Mouse (Mus musculus): ENCODE data around the gene Ifitm10. TPM values are rescaled to one million over a fixed set of nuclear protein-coding genes. Genes with fewer than 3 reads are reported as not detected.

The Ifitm10 gene
- polyA plus RNA-seq, 1 experiment = 49.1 TPM

DNA sequence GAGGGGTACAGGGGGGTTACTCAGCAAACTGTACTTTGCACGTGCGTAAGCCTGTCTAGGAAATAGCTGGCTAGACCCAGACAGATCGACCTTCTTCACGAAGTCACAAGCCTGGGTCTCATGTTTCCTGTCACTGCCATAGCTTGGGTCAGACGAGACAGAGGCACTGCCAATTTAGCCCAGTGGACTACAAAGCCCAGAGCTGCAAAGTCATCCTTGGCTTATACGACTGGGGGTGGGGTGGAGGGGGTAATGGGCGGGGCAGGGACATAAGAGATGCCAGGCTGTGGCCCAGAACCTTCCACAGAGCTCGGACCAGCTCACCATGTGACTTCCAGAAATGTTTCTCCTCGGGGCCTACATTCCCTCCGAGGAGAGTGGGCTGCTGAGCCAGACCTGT is 10.8 kb upstream of the Ifitm10 start:
- WGBS = 65% methylated on average over 10 of the region's 10 CpGs
- TF ChIP-seq POLR2A (IDR thresholded peaks at IDR 0.05; ENCODE audit: borderline replicate concordance, extremely low read depth, low read depth, low read length) = no peak
- no peak for TF ChIP-seq CTCF (IDR thresholded peaks at IDR 0.05; ENCODE audit: insufficient read depth, low read length)
- peaks cover 9% of the 10 kb centered on the region for H3K4me1 ChIP-seq (ENCODE audit: control insufficient read depth, insufficient read depth, low read length)
- DNase-seq = no peak
- no peak overlapping the region for H3K4me3 ChIP-seq (replicated peaks; ENCODE audit: extremely low read depth, low read depth, low read length)

DNA sequence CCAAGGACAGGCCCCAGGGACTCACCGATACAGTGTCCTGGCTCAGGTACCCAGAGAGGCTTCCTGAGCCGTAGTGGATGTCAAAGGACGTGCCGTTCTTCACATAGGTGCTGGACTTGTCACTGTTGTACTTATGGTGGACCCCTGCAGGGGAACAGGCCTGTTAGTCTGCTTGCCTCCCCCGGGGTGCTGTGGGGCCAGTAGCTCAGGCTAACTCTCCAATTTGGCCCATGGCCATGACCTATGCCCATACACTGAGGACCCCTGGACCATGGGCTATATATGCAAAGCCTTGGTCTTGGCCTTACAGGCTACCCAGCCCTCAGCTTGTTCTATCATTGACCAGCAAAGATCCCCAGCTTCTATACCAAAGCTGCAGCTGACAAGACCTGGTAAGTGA is 9.0 kb upstream of the Ifitm10 start, which contains the start of gene Gm49369:
Gene Gm49369, minus strand, starts transcription at position 101 of the 400 bp plus-strand sequence.
- H3K4me1 ChIP-seq (ENCODE audit: control insufficient read depth, insufficient read depth, low read length) = peaks cover 9% of the 10 kb centered on the region
- TF ChIP-seq CTCF (IDR thresholded peaks at IDR 0.05; ENCODE audit: insufficient read depth, low read length) (no peak), POLR2A (IDR thresholded peaks at IDR 0.05; ENCODE audit: borderline replicate concordance, extremely low read depth, low read depth, low read length) (no peak)
- no peak within 1 kb of the TSS for H3K4me3 ChIP-seq (replicated peaks; ENCODE audit: extremely low read depth, low read depth, low read length)
- 98% methylated on average over 5 of the region's 5 CpGs for WGBS
- DNase-seq = no peak

DNA sequence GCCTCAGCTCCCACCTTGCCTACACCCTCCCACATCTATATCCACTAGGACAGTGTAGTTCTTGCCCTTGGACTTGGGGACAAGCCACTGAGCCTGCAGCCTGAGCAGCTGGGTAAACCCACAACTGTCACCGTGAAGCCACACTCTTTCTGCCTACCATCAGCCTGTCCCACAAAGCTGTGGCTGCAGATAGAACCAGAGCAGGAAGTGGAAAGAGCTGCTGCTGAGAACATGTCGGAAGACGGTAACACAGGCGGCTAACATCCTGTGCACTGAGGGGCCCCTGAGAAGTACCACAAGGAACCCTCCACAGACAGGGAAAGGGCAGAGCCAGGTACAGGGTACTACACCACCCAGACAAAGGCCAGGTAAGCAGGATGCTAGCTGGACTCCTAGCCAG is 7.6 kb upstream of the Ifitm10 start:
- no peak for DNase-seq
- TF ChIP-seq POLR2A (IDR thresholded peaks at IDR 0.05; ENCODE audit: borderline replicate concordance, extremely low read depth, low read depth, low read length) = no peak
- TF ChIP-seq CTCF (IDR thresholded peaks at IDR 0.05; ENCODE audit: insufficient read depth, low read length) = no peak
- 72% methylated on average over 4 of the region's 4 CpGs for WGBS
- H3K4me3 ChIP-seq (replicated peaks; ENCODE audit: extremely low read depth, low read depth, low read length) = no peak overlapping the region
- H3K4me1 ChIP-seq (ENCODE audit: control insufficient read depth, insufficient read depth, low read length) = peaks cover 5% of the 10 kb centered on the region; the same call in 1 of the 2 replicates

- WGBS = 68% methylated on average over 6 of the region's 6 CpGs
- DNase-seq = no peak
- no peaks in the 10 kb centered on the region for H3K4me1 ChIP-seq (ENCODE audit: control insufficient read depth, insufficient read depth, low read length)
- H3K4me3 ChIP-seq (replicated peaks; ENCODE audit: extremely low read depth, low read depth, low read length) = no peak overlapping the region
- no peak for TF ChIP-seq POLR2A (IDR thresholded peaks at IDR 0.05; ENCODE audit: borderline replicate concordance, extremely low read depth, low read depth, low read length)
- TF ChIP-seq CTCF (IDR thresholded peaks at IDR 0.05; ENCODE audit: insufficient read depth, low read length) = no peak
Measured at GRCm38 (mm10) chr7:142379186-142379585, 5.6 kb upstream of the Ifitm10 start.

GRCm38 (mm10) chr7:142377233-142377925 is 3.8 kb upstream of the Ifitm10 start:
- Histone ChIP-seq H3K4me3 (replicated peaks; ENCODE audit: extremely low read depth, low read depth, low read length) (no peak overlapping the region), H3K4me1 (ENCODE audit: control insufficient read depth, insufficient read depth, low read length) (peaks cover 2% of the 10 kb centered on the region; the same call in 1 of the 2 replicates)
- no peak for DNase-seq
- TF ChIP-seq CTCF (IDR thresholded peaks at IDR 0.05; ENCODE audit: insufficient read depth, low read length) = no peak
- TF ChIP-seq POLR2A (IDR thresholded peaks at IDR 0.05; ENCODE audit: borderline replicate concordance, extremely low read depth, low read depth, low read length) = no peak
- 73% methylated on average over 14 of the region's 14 CpGs for WGBS

- TF ChIP-seq POLR2A (IDR thresholded peaks at IDR 0.05; ENCODE audit: borderline replicate concordance, extremely low read depth, low read depth, low read length) = no peak
- TF ChIP-seq CTCF (IDR thresholded peaks at IDR 0.05; ENCODE audit: insufficient read depth, low read length) = no peak
- Histone ChIP-seq H3K4me3 (replicated peaks; ENCODE audit: extremely low read depth, low read depth, low read length) (no peak overlapping the region), H3K4me1 (ENCODE audit: control insufficient read depth, insufficient read depth, low read length) (peaks cover 2% of the 10 kb centered on the region)
- DNase-seq = no peak
- WGBS = 78% methylated on average over 4 of the region's 4 CpGs
Measured at GRCm38 (mm10) chr7:142376096-142376495, 2.5 kb upstream of the Ifitm10 start.

- no peak for TF ChIP-seq CTCF (IDR thresholded peaks at IDR 0.05; ENCODE audit: insufficient read depth, low read length)
- TF ChIP-seq POLR2A (IDR thresholded peaks at IDR 0.05; ENCODE audit: borderline replicate concordance, extremely low read depth, low read depth, low read length) = no peak
- 61% methylated on average over 6 of the region's 6 CpGs for WGBS
- H3K4me1 ChIP-seq (ENCODE audit: control insufficient read depth, insufficient read depth, low read length) = peaks cover 2% of the 10 kb centered on the region
- no peak for DNase-seq
- H3K4me3 ChIP-seq (replicated peaks; ENCODE audit: extremely low read depth, low read depth, low read length) = no peak overlapping the region
Measured at GRCm38 (mm10) chr7:142375261-142375724, 1.7 kb upstream of the Ifitm10 start.

GRCm38 (mm10) chr7:142374413-142375015 is 961 bp upstream of the Ifitm10 start:
- no peak overlapping the region for H3K4me3 ChIP-seq (replicated peaks; ENCODE audit: extremely low read depth, low read depth, low read length)
- no peak for DNase-seq
- 85% methylated on average over 5 of the region's 5 CpGs for WGBS
- TF ChIP-seq POLR2A (IDR thresholded peaks at IDR 0.05; ENCODE audit: borderline replicate concordance, extremely low read depth, low read depth, low read length) (no peak), CTCF (IDR thresholded peaks at IDR 0.05; ENCODE audit: insufficient read depth, low read length) (no peak)
- H3K4me1 ChIP-seq (ENCODE audit: control insufficient read depth, insufficient read depth, low read length) = peaks cover 4% of the 10 kb centered on the region

DNA sequence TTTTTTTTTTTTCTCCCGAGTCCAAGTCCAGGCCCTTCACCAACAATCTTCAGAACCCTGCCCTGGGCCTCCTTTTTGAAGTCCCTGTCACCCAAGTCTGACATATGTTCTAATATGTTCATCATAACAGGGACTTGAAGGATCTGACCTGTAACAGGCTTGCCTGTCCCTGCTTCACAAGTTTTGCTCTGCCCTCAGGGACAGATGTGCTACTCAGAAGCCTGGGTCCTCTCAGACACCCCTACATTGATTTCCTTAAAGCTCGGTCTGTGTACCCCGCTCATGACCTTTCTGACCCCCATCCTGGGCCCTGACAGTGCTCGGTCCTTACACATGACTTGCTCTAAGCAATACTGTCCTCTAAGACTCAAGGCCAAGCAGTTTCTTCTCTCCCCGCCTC is 514 bp downstream of the Ifitm10 start:
- WGBS = 81% methylated on average over 5 of the region's 5 CpGs
- H3K4me3 ChIP-seq (replicated peaks; ENCODE audit: extremely low read depth, low read depth, low read length) = no peak overlapping the region
- TF ChIP-seq CTCF (IDR thresholded peaks at IDR 0.05; ENCODE audit: insufficient read depth, low read length) = no peak
- no peak for TF ChIP-seq POLR2A (IDR thresholded peaks at IDR 0.05; ENCODE audit: borderline replicate concordance, extremely low read depth, low read depth, low read length)
- DNase-seq = no peak
- peaks cover 9% of the 10 kb centered on the region for H3K4me1 ChIP-seq (ENCODE audit: control insufficient read depth, insufficient read depth, low read length)

Data from lung, adult 2 months (tissue).